Mouse (Mus musculus): ENCODE data around the gene Unk. TPM values are rescaled to one million over a fixed set of nuclear protein-coding genes. Genes with fewer than 3 reads are reported as not detected.
A peak's percentile ranks its signal among the peaks of the same experiment; 100 is the strongest.

Unk gene
- total RNA-seq (2021) = 1 to 10 TPM; 8.0 to 8.4 TPM

- intact Hi-C loops (cut with DNase I) = loop anchor here (1.0 to 2.0 kb wide), 2 partner anchors 56 to 101 kb away; partner anchors contain the start of genes Trim65 and Wbp2
- DNase-seq = peak; percentile 96 to 98
Observed at GRCm38 (mm10) chr11:116030088-116030897, at the start of gene Unk. Unk (plus strand) TSS chr11:116030322.

GRCm38 (mm10) chr11:115982472-115982871 is 47.6 kb upstream of the Unk start:
- intact Hi-C loops (cut with DNase I) = no loop called here
- no peak for DNase-seq

GRCm38 (mm10) chr11:115983291-115983690 is 46.8 kb upstream of the Unk start:
- DNase-seq = no peak
- intact Hi-C loops (cut with DNase I) = no loop called here

- no peak for DNase-seq
- intact Hi-C loops (cut with DNase I) = no loop called here
Observed at GRCm38 (mm10) chr11:115989686-115990085, 40.4 kb upstream of the Unk start.

GRCm38 (mm10) chr11:115992098-115992497 is 38.0 kb upstream of the Unk start:
- intact Hi-C loops (cut with DNase I) = no loop called here

GRCm38 (mm10) chr11:115995256-115995655 is 34.9 kb upstream of the Unk start:
- intact Hi-C loops (cut with DNase I) = no loop called here
- DNase-seq = no peak

More at GRCm38 (mm10) chr11:115992098-115992497, 38.0 kb upstream of the Unk start:
- DNase-seq = no peak

GRCm38 (mm10) chr11:115997047-115997446 is 33.1 kb upstream of the Unk start:
- no peak for DNase-seq
- intact Hi-C loops (cut with DNase I) = no loop called here

GRCm38 (mm10) chr11:115997662-115998061 is 32.5 kb upstream of the Unk start:
- DNase-seq = no peak
- intact Hi-C loops (cut with DNase I) = no loop called here

GRCm38 (mm10) chr11:115999027-115999426 is 31.1 kb upstream of the Unk start:
- intact Hi-C loops (cut with DNase I) = loop anchor here (1.0 kb wide), 1 partner anchor 60 kb away; no protein-coding TSS in a partner anchor
- DNase-seq = no peak

GRCm38 (mm10) chr11:115999538-116000143 is 30.5 kb upstream of the Unk start:
- intact Hi-C loops (cut with DNase I) = loop anchor here (1.0 kb wide), 1 partner anchor 60 kb away; no protein-coding TSS in a partner anchor
- DNase-seq = peak; percentile 69 to 82

GRCm38 (mm10) chr11:116000607-116001006 is 29.5 kb upstream of the Unk start:
- no peak for DNase-seq
- intact Hi-C loops (cut with DNase I) = no loop called here

- intact Hi-C loops (cut with DNase I) = no loop called here
- no peak for DNase-seq
Observed at GRCm38 (mm10) chr11:116001725-116002124, 28.4 kb upstream of the Unk start.

- intact Hi-C loops (cut with DNase I) = no loop called here
- no peak for DNase-seq
Observed at GRCm38 (mm10) chr11:116002894-116003293, 27.2 kb upstream of the Unk start.

GRCm38 (mm10) chr11:116004186-116004823 is 25.8 kb upstream of the Unk start:
- DNase-seq = no peak
- intact Hi-C loops (cut with DNase I) = no loop called here

- intact Hi-C loops (cut with DNase I) = no loop called here
- peak; percentile 83 to 84 for DNase-seq
Observed at GRCm38 (mm10) chr11:116004840-116005700, 25.1 kb upstream of the Unk start.

GRCm38 (mm10) chr11:116005701-116006419 is 24.3 kb upstream of the Unk start:
- intact Hi-C loops (cut with DNase I) = no loop called here
- no peak for DNase-seq

GRCm38 (mm10) chr11:116007095-116007850 is 22.8 kb upstream of the Unk start:
- intact Hi-C loops (cut with DNase I) = no loop called here
- DNase-seq = no peak

- DNase-seq = no peak
- intact Hi-C loops (cut with DNase I) = no loop called here
Observed at GRCm38 (mm10) chr11:116008411-116008810, 21.7 kb upstream of the Unk start.

GRCm38 (mm10) chr11:116008832-116009375 is 21.2 kb upstream of the Unk start:
- intact Hi-C loops (cut with DNase I) = no loop called here

More at GRCm38 (mm10) chr11:116008832-116009375, 21.2 kb upstream of the Unk start:
- DNase-seq = no peak
